Mouse (Mus musculus) activated CD4-positive, CD25-positive, alpha-beta regulatory T cell, adult 4 months (primary cell): ENCODE measurements around the gene Srrm4. TPM values are rescaled to one million over a fixed set of nuclear protein-coding genes. Genes with fewer than 3 reads are reported as not detected.

ENCODE experiments used
- ATAC-seq: one replicate; pipeline ENCODE4 v1.8.0; 2017
- polyA plus RNA-seq, 2 experiments: library from polyadenylated mRNA; unstranded; fragments of 100-300 nt; shearing (Covaris generic); gene quantifications; one replicate each; pipeline ENCODE4 v1.2.1; 2017

The Srrm4 gene
- polyA plus RNA-seq, 2 experiments from 2014 or later: not detected

DNA sequence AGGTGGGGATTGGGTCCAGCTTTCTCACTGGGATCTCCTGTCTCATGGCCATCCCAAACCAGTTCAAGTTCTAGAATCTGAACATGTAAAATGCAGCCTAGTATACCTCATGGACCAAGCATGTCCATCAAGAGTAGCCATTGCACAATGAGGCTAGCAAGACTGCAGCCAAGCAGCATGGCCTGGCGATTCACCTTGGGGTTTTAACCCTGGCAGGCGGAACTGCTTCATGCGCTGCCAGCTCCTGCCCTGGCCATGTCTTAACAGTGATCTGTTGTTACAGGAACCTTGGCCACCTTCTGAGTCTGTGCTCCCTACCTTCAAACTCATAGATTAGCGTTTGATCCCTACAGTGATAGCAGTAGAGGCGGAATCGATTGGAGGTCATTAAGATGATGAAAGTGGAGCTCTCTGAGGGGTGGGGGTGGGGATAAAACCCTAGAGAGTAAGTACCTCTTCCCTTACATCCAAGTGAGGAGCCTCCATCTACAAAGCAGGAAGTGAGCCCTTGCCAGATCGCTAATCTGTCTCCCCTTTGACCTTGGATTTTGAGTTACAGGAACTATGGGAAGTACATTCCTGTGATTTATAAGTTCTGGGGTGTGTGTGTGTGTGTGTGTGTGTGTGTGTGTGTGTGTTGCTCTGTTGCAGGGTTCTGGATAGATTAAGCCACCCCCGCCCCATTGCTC lies 191.4 kb downstream of the Srrm4 start:
- no peak for ATAC-seq

DNA sequence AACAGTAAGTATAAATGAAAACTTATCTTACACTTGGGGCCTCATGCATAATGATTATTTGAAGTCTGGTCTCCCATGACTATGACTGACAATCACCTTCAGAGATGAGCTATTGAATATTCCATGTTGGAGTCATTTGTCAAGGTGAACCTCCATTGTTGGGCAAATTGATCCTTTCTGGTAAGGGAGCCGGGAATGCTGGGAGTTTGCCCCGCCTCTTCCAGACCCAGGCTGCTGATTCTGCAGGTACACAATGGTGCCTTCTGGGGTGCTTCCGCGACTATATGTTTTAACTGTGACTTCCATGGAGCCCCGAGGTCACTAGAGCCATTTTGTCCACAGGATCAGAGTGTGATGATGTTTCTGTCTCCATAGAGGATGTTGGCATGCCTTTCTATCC lies 195.5 kb downstream of the Srrm4 start:
- no peak for ATAC-seq

DNA sequence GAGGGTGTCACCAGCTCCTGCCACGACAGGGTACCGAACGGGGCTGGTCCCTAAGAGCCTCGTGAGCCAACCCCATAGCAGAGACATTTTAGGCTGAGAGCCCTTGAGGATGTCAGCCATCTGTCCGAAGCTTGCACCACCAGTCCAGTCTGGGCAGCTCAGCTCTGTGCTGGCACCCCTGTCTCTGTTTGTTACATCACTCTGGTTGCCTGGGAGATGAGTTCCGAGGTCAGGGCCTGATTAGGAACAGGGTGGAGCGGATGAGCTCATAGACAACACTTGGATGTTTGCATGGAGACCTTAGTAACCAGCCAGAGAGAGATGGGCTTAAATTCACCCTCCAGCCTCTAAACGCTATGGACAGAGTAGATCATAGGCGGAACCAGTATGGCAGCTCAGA lies 199.0 kb downstream of the Srrm4 start:
- no peak for ATAC-seq

DNA sequence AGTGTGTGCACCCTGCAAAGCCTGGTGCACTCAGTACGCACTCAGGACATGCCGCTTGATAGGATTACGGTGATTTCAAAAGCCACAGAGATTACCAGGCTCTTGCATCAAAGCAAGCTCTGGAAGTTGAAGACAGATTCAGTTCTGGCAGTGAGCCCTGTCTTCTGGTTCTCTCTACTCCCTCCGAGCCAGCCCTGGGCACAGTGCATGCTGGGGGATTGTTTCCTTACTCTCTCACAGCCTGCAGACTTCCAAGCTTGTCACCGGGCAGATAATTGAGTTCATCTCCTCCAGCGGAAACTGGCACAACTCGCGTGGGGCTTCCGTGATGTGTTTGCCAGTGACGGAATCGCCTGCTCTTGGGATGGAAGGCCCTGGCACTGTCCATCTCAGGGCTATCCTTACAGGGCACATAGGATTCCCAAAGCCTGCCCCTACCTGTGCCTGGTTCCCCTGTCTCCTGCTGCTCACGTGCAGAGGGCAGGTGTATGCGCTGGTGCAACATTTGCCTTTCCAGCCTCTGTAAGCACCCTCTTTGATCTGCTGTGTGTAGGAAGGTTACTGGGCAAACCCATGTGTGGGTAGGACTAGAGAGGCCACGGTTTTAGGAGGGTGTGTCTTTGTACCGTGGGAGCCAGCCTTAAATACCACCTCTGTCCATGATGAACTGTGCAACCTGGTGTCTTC lies 201.6 kb downstream of the Srrm4 start:
- no peak for ATAC-seq

DNA sequence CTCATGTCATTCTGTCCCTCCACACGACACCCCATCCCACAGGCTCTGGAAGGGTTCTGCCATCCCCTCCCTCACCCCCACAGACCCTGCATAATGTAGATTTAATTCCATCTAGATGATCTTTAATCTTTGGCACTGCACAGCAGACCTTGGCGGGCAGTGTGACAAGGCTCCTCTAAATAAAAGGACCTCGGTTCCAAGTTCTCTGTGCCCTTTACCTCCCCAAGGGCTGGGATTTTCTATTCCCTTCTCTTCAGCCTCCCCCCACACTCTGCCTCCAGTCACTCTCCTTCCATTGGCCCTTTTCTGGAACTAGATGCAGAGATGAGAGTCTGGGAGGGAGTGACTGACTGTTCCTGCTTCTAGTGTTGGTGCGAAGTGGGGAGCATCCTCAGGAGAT lies 202.3 kb downstream of the Srrm4 start:
- no peak for ATAC-seq

Other genes with a start within 250 kb of the Srrm4 start
- not detected for gene Hspb8, start 169.0 kb downstream of the Srrm4 start, polyA plus RNA-seq